Mouse (Mus musculus) kidney, adult 18-20 months (tissue): Measurements from ENCODE around the gene Gtf3c5.

ENCODE experiments used
- DNase-seq: peaks from one replicate; pipeline ENCODE4 v3.0.0; 2021

Gene Gtf3c5

DNA sequence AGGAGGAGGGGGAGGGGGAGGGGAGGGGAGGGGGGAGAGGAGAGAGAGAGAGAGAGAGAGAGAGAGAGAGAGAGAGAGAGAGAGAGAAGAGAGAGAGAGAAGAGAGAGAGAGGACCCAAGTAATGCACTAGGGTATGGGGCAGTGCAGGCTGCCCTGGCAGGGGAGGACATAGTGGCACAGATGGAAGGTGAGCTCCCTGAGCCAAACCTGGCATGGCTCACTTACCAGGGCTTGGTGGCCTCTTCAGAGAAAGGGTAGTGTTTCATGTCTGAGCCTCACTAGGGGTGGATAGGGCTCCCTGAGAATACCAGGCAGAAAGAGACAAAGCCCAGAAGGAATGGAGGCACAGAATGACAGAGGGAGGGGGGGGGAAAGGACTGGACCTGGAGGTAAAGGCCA lies 19.7 kb downstream of the Gtf3c5 start:
- DNase-seq, result no peak

DNA sequence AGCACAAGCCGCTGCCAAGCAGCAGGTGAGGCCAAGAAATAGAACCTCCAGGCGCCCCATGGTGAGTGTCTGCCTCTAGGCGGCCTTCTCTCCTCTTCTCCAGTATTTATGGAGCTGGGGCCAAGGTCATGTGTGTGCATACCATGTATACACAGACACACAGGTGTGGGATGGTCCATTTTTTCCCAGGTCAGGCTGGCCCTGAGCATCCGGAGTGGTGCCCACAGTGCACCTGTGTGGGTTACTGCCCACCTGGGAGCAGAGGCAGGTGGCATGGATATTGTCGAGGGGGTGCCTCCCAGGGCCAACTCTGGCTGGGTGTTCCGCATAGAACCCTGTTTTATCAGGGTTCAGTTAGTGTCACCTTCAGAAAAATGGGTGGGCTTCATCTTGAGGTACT lies 20.2 kb downstream of the Gtf3c5 start, which contains the start of gene Cel:
Gene Cel, minus strand, starts transcription at position 101 of the 400 bp plus-strand sequence.
- no peak for DNase-seq

DNA sequence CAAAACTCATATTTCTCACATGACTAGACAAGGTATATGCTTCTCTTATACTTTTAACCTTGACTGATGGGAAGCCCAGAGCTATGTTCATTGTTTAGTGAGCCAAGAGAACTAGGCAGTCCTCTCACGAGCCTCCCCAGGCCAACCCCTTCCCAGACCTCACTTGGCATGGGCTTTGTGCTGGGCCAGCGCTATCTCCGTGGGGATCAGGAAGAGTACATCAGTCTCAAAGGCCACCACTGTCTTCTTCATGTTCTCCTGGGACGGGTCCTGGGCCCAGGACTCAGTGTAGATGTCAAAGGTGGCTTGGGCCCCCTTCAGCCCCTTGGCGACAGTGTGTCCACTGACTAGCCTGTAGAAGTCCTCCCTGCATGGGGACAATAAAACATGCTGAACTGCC lies 26.1 kb downstream of the Gtf3c5 start:
- DNase-seq, result no peak

DNA sequence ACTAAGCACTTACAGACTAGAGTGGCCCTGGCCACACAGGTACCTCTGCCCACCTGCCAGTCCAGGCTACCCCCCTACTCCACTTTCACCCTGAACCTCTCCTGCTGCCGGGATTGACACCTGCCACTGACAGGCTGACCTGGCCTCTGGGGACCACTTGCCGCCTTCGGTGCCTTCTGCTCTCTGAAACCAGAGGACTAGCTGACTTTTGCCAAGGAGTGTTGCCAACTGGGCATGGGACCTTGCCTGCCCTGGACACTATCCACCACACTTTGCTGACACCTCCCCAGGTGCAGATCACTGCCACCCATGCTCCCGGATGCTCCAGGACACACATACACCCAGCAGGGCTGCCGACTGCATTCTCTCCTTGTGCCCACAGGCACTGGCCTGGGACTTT lies 31.2 kb downstream of the Gtf3c5 start:
- DNase-seq, result no peak

DNA sequence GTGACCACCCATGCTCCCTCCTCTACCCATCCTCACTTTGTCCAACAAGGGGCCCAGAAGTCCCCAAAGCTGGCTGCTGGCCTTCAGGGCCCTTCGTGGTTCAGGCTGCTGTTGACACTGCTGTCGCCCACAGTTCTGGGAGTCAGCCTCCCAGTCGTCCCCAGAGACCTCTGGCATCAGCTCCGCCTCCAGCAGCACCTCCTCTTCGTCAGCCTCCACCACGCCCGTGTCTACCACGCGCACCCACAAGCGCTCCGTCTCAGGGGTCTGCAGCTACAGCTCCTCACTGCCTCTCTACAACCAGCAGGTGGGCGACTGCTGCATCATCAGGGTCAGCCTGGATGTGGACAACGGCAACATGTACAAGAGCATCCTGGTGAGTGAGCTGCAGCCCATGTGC lies 34.4 kb downstream of the Gtf3c5 start:
- DNase-seq, result no peak

DNA sequence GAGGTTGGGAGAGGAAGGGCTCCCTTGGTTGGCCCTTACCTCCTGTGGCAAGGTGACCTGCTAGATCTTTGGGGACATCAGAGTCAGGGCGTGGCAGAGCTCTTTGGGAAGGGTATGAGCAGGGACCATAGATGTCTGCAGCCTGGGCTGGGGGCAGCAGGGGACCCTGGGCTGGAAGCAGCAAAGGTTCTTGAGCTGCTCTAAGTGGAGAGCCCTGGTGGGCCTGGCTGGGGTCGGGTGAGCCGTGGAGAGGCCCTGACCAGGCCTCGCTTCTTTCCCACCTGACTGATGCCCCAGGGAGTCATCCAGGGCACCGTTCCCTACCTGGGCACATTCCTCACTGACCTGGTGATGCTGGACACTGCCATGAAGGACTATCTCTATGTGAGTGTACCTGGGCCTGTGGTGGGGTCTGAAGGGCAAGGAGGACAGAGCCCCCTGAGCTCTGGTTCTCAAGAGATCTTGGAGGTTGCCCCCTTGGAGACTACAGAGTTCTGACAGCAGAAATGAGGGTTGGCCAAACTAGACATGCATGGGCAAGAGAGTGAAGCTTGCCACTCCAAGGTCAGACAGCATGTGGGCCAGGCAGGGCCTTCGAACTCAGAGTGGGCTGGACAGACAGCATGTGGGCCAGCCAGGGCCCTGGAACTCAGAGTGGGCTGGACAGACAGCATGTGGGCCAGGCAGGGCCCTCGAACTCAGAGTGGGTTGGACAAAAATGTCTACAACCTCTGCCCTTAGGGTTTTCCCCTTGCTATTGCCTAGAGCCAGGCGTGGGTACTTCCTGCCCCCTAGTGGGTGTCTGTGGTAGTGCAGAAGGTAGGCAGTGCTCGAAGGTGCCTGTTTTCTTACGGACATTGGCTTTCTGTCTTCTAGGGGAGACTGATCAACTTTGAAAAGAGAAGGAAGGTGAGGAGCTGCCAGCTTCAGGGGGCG lies 36.0 kb downstream of the Gtf3c5 start:
- DNase-seq, result peak; percentile 89

DNA sequence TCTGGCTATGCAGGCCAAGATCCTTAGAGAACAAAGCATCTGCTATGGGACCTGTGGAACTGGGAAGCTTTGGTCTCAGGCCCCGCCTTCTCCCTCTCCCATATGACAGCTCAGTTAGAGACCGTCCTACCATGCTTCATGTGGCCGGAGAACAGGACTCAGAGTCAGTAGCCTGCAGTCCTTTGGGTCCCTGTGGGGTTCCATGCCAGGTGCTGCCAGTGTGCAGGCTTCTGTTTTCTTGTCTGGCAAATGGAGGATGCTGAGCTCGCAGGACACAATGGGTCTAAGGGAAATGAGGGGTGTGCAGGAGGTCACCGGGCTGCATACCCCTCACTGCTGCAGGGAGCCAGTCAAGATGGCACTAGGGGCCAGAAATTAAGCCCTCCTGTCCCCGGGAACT lies 37.0 kb downstream of the Gtf3c5 start:
- DNase-seq, result no peak

DNA sequence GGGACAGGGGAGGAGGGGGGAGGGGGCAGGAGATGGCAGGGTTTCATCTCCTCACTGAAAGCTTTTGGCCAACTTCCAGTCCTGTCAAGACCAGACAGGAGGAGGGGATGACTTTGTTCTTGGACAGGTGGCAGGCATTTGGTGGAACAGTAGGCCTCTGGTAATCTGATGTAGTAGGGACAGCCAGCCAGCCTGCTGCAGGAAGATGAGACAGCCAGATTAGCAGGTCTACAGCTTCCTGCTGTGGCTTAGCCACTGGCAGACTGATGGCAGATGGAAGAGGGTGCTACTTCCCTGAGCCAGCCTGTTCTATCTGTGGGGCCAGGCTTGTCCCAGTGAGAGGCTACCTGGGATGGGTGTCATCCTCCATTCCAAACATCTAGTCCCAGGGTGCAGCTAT lies 37.6 kb downstream of the Gtf3c5 start:
- DNase-seq, result no peak

DNA sequence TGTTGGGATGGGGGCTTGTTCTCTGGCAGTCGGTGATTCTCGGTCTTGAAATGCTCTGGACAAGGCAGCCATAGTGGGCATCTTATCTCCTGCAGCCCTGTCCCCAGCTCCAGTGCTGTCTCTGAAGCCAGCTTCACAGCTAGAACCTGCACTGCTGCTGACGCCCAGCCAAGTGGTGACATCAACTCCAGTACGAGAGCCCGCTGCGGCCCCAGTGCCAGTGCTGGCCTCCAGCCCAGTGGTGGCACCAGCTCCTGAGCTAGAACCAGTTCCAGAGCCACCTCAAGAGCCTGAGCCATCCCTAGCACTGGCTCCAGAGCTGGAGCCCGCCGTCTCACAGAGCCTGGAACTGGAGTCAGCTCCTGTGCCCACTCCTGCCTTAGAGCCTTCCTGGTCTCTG lies 39.7 kb downstream of the Gtf3c5 start:
- DNase-seq, result no peak

DNA sequence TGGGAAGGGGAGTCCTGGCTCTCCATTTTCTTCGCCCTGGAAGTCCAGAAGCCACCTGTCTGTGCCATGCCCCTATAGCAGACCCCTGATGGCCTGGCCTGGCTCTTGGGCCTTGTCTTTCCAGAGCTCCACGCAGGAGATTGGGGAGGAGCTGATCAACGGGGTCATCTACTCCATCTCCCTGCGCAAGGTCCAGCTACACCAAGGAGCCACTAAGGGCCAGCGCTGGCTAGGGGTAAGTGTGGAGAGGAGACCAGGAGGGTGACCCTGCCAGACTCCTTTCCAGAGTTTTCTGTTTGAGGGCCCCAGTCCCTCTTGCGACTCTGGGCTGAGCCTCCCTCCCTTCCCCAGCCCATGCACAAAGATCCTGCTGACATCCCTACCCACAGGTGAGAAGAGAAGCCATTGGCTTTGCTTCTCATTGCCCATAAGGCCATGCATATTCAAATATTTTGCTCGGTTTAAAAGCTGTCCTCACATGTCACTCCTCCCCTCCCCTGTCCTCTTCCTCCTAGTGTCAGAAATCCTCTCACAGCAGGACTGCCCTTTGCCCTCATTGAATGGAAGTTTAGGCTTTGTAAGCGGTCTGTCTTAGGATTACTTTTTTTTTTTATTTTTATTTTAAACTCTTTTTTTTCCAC lies 42.8 kb downstream of the Gtf3c5 start:
- DNase-seq, result no peak

DNA sequence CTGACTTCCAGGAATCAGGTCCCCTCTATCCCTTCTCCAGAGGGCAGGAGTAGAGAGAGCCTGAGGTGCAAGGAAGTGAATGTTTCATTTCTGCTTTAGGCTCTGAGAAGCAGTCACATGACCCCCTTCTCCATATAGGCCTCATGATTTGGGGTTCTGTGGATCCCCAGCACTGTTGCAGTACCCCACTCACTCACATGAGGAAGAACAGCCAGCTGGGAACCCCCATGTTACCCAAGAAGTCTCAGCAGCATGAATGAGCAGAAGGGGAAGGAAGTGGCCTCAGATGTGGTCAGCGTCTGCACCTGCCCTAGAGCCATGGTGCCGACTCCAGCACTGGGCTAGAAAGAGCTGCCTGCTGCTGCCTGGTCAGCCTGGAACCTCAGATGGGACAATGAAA lies 43.6 kb downstream of the Gtf3c5 start:
- DNase-seq, result no peak

DNA sequence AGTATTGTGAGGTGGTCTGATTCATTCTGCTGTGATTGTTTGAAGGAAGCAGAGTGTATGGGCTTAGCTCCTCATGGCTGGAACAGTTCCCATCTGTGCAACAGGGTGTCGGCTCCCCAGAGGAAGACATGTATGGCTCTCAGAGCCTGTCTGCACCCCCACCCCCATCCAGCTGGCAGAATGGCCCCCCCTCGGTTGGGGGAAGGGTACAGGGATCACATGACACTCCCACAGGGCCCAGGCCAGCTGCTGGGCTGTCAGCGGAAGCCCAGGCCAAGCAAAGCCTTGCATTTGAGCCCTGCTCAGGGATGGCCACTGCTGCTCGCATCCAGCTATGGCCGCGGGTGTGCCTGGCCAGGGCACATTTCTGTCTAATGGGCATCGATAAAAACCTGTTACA lies 44.3 kb downstream of the Gtf3c5 start:
- no peak for DNase-seq

DNA sequence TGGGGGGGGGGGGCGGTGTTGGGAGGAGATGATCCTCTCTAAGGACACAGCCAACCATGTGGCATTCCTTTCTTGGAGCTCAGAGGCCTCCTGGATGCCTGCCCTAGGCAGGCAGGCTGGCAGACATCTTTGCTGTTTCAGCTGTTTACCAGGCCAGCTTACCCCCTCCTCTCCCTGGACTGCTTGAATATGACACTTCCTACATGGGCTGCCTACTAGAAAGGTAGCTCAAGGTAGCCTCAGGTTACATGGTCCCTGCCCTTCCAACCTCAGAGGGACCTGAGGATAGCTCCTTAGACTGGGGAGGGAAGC lies 44.8 kb downstream of the Gtf3c5 start:
- DNase-seq, result no peak

DNA sequence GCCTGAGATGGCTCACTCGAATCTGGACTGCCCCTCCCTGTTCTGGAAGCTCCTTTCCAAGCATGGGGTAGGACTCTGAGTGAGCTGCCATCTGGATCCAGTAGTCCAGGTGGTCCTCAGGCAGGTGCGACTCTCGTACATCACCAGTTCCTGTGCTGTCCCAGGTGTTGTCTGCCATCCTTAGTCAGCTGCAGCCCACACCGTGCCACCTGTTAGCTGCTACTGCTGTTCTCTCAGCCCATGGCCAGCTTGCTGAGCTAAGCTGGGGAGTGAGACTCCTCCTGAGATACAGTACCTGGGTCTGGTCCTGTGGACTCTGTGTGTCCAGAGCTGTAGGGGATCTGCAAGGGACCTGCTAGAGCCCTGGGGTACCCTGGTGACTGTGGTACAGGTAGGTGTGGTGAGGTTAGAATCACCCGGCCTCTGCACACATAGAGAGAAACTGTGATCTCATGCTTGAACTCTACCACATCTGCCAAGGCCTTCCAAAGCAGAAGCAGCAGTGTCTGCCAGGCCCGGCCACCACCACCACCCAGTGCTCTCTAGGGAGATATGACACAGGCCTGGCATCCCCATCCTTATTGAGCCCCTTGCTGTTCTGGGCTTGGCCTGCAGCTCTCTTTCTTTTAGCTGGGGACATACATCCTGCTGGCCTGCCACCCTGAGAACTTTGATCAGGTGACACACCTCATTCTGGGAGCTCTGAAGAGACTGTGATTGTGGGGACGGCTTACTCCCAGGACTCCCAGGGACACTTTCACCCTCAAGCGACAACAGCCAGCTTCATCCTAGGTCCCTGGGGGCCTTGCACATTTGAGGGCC lies 45.3 kb downstream of the Gtf3c5 start:
- no peak for DNase-seq

DNA sequence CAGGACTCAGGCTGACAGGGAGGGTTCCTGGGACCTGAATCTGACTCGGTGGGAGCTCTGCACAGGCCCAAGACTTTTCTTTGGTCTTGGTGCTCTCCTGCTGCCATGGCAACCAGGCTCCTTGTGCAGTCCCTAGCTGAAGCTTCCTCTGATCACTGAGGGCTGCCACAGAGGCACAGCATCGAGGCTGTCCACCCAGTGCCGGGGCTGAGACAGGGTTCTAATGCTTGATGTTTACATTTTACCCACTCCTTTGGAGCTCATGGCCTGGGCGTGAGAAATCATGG lies 46.0 kb downstream of the Gtf3c5 start:
- no peak for DNase-seq

DNA sequence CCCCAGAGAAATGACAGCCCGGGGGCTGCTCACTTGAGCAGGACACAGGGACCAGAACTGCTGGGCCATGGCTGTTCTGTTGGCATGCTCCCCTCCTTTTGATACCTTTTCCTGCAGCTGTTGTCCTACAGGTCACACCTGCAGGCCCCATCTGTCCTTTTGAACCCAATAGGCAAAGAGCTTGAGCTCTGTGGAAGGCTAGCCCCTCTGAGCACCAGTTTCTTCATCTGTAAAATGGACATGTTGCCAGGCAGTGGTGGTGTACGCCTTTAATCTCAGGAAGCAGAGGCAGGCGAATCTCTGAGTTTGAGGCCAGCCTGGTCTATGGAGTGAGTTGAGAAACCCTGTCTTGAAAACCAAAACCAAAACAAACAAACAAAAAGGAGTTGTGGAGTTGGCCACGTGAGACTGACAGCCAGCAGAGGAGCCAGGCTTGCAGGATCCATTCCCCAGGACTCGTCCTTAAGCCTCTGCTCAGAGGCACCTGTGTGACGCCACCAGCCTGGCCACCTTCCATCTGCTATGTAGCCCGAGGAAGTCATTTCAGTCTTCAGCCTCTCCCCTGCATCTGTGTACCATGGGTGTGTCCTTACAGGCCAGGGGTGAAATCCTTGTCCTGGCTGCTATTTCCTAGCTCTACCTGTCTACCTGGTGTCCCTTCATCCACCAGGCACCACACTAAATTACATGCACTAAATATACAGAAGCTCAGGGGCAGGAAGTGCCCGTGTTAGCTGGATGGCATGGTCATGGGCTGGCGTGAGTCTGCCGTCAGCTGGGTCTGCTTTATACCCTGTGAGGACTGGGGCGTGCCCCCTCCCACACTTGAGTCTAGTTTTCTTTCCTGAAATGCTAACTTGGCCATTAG lies 46.6 kb downstream of the Gtf3c5 start:
- no peak for DNase-seq

DNA sequence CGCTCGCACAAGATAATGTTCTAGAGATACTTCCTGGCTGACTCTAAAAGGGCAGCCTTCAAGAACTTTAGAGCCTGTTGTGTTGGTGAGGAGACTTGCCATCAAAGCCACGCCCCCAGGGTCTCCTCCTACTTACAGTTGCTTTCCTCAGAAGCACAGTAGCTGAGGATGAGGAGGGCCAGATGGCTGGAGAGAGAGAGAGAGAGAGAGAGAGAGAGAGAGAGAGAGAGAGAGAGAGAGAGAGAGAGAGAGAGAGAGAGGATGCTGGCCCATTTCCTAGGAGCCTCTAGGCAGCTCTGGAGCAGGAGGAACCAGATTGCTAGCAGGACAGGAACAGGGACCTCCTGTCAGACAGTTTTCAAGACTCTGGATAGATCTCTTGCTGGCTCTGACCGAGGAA lies 47.4 kb downstream of the Gtf3c5 start:
- no peak for DNase-seq

DNA sequence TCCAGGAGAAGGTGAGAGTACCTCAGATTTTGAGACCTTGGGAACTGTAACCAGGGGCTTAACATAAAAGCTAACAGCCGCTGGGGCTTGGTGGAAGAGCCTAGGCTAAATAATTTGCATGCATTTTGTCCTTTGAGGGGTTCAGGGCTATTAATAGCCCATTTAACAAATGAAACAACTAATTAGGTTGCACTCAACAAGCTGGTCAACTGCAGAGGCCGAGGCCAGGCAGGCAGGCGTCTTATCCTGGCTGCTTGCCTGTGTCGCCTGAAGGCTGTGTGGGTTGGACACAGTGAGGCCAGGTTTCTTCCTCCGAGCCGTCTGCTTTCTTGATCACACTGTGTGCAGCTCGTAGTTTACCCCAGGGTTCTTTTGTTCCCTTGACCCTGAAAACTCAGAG lies 47.9 kb downstream of the Gtf3c5 start:
- no peak for DNase-seq

DNA sequence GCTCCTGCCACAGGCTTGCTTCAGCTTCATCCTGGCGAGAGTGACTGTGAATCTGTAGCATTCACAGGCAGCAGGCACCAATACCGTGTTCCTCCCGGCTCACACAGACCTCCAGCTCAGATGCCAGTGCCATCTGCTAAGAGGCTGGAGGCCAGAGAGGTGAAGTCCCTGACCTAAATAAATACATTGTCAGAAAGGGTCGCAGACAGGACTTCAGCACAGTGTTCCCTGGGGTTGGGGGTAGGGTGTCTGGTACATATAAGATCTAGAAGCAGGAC lies 48.3 kb downstream of the Gtf3c5 start:
- DNase-seq, result no peak

DNA sequence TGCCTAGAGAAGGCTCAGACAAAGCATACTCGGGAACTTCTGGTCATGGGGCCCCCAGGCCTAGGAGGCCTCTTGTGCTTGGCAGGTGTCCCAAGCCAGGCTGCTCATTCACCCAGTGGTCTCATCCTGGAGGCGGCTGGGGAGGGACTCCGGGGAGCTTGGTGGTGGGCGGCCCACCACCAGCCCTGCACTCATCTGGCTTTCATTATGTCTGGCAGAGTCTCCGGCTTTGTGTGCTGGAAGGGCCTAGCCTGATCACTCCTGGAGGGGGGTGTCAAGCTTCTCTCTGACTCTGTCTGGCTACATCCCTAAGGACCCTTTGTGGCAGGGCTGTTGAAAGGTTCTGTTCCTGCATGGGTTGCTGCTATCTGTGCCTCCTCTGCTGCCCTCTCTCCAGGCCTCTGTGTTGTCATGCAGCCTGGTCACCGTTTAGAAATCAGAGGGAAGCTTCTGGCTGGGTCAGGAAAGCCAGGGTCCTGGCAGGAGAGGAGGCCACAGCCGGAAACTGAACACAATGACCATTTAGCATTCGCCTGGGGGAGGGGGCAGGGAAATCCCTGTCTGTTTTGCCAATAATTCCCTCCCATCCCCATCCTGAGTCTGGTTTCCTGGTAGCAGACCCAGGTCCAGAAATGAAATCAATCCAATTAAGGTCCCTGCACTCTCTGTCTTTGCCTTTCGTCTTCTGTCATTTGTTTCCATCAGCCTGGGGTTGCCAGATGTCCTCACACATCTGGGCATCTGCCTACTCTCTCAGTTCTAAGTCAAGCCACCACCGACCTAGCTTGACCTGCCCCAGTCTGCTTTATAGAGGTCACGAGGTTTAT lies 48.9 kb downstream of the Gtf3c5 start:
- DNase-seq, result no peak

DNA sequence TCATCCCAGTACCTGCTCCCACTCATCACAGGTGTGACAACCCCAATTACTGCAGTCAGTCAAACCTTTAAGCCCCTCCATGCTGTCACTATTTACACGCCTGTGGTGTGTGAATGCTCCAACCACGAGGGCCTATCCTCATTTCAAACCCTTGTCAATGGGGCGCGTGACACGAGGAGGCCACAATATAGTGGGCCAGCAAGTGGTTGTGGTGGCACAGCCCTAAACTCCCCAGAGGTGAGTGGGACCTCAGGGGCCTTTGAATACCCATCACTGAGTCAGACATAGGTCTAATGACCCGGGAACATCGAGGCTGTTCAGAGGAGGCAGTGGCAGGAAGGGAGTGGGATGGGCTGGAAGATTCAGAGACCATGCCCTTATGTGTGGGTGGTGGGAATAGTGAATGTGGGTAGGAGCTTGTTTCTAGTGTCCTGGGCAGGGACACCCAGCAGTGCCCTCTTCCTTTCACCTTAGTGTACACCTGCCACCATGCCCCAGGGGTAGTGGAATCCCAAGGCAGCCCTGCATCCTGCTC lies 49.6 kb downstream of the Gtf3c5 start:
- DNase-seq, result no peak
